Mouse (Mus musculus): Measurements from ENCODE around the gene 1700016H13Rik. TPM values are rescaled to one million over a fixed set of nuclear protein-coding genes. Genes with fewer than 3 reads are reported as not detected.

Gene 1700016H13Rik
- not detected for total RNA-seq (2021)
- long read RNA-seq = 0 reads

- peak; percentile 61 to 68 for DNase-seq (ENCODE audit: low spot score in 2 of 2)
These were observed at the start of gene 1700016H13Rik for GRCm38 (mm10) chr5:103655346-103656118. Gene 1700016H13Rik, minus strand, starts transcription at chr5:103656010.

DNA sequence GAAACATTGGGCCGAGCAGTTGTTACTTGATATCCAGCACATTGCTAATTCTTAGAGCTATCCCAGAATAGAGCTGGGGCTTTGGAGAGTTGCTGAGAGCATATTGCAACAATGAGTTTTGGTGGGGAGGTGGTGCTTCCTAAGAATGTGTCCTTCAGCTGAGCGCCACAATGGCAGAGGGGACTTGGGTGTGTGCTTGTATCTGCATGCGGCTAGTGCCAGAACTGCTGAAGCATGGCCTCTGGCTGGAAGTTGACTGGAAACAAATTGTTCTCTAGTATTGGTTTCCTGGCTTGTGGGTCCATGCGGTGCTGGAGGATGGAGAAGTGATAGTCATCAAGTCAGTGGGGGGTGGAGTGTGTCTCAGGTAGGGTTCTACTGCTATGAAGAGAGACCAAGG lies 49.5 kb upstream of the 1700016H13Rik start:
- no peak for DNase-seq (ENCODE audit: low spot score in 2 of 2)

DNA sequence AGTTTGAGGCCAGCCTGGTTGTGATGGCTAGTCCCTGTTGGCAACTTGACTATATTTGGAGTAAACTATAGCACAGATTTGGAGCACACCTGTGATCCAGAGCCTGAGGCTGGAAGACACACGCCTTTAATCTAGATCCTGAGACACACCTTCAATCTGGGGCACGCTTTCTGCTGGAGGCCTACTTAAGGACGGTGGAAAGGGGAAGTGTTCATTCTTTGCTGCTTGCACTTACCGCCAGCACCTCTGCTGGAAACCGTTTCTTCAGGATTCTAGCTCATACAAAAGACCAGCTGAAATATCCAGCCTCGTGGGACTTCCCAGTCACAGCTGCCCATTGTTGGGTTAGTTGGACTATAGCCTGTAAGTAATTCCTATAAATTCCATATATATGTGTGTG lies 46.7 kb upstream of the 1700016H13Rik start:
- DNase-seq (ENCODE audit: low spot score in 2 of 2) = no peak

DNA sequence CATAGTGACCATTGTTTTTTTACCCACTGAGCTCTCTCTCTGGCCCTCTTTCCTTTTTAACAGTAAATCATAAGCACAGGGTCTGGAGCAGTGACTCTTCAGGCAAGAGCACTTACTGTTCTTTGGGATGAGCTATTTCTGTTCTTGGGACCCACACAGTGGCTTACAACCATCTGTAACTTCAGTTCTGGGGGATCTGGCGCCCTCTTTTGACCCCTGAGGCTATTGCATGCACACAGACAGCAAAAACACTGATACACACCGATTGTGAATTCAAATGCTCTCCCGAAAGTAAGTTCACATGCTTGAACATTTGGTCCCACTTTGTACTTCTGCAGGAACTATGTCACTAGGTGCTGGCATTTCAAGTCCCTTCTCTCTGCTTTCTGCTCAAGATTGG lies 45.7 kb upstream of the 1700016H13Rik start:
- DNase-seq (ENCODE audit: low spot score in 2 of 2) = no peak

DNA sequence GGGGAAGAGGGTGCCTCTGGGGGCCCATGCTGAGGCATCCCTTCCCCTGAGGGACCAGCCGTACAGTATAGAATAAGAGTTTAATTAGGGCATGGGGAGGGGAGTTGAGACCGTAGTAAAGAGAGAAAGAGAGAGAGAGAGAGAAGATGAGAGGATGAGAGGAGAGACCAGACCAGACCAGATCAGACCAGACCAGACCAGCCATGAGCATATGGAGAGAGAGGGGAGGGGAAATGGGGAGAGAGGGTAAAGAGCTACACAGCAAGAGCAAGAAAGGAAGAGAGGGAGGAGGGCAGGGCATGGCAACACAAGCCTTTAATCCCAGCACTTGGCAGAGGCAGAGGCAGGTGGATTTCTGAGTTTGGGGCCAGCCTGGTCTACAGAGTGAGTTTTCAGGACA lies 44.9 kb upstream of the 1700016H13Rik start:
- no peak for DNase-seq (ENCODE audit: low spot score in 2 of 2)

DNA sequence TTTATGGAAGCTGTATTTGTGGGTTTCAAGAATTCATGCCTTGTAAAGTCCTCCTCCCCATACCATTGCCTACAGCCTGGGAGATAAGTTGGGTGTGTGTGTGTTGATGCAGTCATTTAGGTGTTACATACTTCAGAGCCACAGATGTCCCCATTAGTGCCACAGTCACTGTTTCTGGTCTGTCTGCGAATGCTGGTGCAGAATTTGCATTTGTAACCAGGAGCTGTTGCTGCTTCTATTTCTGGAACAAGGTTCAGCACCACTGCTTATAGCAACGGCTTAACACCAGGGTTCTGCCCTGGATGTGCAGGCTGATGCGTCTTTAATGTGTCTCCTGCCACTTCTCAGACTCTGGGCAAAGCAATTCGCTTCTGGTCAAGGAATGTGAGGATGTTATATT lies 43.7 kb upstream of the 1700016H13Rik start:
- DNase-seq (ENCODE audit: low spot score in 2 of 2) = no peak

- no peak for DNase-seq (ENCODE audit: low spot score in 2 of 2)
These were observed 42.8 kb upstream of the 1700016H13Rik start for GRCm38 (mm10) chr5:103698577-103698976.

GRCm38 (mm10) chr5:103697875-103698491 lies 42.2 kb upstream of the 1700016H13Rik start:
- no peak for DNase-seq (ENCODE audit: low spot score in 2 of 2)

GRCm38 (mm10) chr5:103694094-103694493 lies 38.3 kb upstream of the 1700016H13Rik start:
- no peak for DNase-seq (ENCODE audit: low spot score in 2 of 2)

DNA sequence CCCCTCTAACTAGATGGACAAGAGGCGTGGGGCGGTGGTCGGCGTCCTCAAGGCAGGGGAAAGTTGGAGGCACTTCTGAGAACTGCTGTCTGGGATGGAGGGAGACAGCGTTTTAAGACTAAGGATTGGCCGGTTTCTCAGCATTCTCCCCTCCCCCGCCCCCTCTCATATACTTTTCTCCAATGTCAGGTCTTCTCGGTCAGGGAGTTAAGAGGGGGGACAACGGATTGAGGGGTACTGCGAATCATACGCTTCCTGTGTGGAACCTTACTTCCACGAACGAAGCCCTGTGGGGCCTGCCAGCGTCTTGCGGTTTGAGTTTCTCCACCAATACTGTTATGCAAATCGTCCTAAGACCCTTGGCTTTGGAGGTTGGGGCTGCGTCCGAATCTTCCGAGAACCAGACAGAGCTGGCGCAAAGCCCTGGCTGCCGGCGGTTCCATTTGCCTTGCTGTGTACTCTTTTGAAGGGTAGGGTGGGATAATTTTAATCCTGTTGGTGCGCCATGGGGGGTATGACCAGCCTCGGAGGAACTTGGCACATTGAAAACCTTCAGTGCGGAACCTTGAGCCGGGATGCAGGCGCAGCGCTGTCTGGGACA lies 37.3 kb upstream of the 1700016H13Rik start:
- peak; percentile 10 to 16 for DNase-seq (ENCODE audit: low spot score in 2 of 2)

DNA sequence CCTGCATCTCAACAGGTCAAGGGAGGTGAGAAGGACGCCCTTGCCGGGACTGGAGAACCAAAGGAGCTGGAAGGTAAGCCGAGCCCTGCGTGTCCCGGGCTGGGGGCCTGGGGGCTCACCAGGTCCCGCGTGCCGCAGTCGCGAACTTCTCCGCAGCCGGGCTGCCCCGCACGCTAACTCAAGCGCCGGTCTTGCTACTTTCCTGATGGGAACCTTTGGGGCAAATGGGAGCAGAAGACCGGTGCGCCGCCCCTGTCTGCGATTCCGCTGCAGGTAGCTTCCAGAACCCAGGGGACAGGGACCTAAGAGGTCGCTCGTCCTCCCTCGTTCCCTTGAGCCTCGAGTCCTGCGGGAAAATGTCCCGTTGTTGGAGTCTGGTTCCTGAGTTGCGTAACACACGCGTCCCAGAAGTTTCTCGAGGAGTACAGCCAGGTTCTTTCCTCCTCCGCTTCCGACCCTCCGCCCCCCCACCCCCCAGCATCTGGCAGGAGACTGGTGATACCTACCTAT lies 36.8 kb upstream of the 1700016H13Rik start:
- DNase-seq (ENCODE audit: low spot score in 2 of 2) = no peak

GRCm38 (mm10) chr5:103691624-103692530 lies 36.1 kb upstream of the 1700016H13Rik start, which contains the start of gene Aff1:
Gene Aff1, plus strand, starts transcription at chr5:103692374.
- peak; percentile 75 to 83 for DNase-seq (ENCODE audit: low spot score in 2 of 2)

DNA sequence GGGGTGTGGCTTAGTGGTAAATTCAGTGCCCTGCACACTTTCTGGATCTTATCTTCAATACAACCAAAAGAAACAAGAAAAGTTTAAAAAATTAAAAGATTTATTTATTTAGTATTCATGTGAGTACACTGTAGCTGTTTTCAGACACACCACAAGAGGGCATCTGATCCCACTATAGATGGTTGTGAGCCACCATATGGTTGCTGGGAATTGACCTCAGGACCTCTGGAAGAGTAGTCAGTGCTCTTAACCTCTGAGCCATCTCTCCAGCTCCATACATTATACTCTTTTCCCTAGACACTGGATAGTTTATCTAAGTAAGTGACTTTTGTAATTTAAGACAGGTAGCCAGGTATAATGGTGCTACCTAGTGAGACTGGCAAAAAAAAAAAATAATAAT lies 35.4 kb upstream of the 1700016H13Rik start:
- DNase-seq (ENCODE audit: low spot score in 2 of 2) = no peak

- DNase-seq (ENCODE audit: low spot score in 2 of 2) = no peak
These were observed 34.4 kb upstream of the 1700016H13Rik start for GRCm38 (mm10) chr5:103690190-103690589.

- DNase-seq (ENCODE audit: low spot score in 2 of 2) = no peak
These were observed 33.8 kb upstream of the 1700016H13Rik start for GRCm38 (mm10) chr5:103689645-103690044.

- DNase-seq (ENCODE audit: low spot score in 2 of 2) = no peak
These were observed 26.0 kb upstream of the 1700016H13Rik start for GRCm38 (mm10) chr5:103681824-103682223.

GRCm38 (mm10) chr5:103680381-103680780 lies 24.6 kb upstream of the 1700016H13Rik start:
- peak; percentile 68 to 77 for DNase-seq (ENCODE audit: low spot score in 2 of 2)

DNA sequence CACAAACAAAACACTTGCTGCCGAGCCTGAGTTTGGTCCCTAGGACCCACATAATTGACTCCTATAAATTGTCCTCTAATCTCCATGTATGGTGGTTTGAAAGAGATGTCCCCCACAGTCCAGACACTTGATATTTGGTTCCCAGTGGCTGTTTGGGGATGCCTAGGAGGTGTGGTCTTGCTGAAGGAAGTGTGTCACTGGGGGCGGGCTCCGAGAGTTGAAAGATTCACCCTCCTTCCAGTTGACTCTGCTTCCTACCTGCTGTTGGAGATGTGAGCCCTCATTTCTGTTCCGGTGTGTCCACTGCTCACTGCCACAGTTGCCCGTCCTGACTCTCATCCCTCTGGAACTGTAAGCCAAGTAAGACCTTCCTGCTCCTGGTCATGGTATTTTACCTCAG lies 23.2 kb upstream of the 1700016H13Rik start:
- no peak for DNase-seq (ENCODE audit: low spot score in 2 of 2)

DNA sequence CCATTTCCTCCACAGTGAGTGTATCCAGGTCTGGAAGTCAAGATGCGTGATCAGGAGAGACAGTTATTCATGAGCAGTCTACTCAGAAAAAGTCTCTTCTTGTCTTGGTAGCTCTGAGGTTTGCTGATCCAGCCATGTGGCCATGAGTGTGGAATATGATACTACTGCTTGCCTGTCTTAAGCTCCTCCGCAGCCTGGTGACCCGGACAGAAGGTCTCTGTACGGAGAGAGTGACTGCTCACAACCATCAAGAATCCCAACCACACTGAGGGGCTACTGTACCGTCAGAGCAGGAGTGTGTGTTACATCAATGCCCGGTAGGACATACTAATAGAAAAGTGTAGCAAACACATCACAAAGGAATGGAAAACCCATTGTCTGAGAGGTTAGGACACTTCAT lies 22.1 kb upstream of the 1700016H13Rik start:
- DNase-seq (ENCODE audit: low spot score in 2 of 2) = no peak

GRCm38 (mm10) chr5:103676289-103676881 lies 20.6 kb upstream of the 1700016H13Rik start:
- DNase-seq (ENCODE audit: low spot score in 2 of 2) = no peak

- no peak for DNase-seq (ENCODE audit: low spot score in 2 of 2)
These were observed 18.7 kb upstream of the 1700016H13Rik start for GRCm38 (mm10) chr5:103674482-103674881.

All from layer of hippocampus, postnatal 10 days (tissue).